ENCODE assay signal across 9 mouse cellular contexts in the genomic region with DNA sequence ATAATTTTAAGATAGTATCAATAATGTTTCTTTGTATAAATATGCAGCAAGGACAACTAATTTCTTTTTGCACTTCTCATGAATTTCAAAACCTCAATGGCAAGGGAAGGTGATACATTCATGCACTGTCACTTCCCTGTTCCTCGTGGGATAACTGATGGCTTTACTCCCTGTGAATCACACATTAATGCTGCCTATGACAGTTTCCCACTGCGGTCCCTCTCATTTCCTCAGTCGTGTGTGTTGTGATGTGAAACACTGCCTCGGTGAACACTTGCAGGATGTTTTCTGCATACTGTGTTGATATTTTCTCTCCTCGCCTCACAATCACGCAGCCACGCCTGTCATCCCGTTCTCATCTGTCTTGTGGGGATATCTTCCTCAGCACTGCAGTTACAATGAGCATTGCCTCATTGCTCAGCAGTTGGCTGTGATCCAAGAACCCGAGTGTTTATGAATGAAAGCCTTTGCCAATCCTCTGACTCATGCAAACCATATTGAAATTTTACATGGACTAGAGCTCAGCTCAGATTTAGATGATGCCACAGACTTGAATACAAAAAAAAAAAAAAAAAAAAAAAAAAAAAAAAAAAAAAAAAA.
DNase-seq lines count a peak whose midpoint lies in the region; ATAC-seq and TF ChIP-seq lines count a peak whose summit lies in the region.
"Had no signal": no experiment of that assay in that cellular context is flagged by ENCODE, and none has a peak within 500 bp of the region (broad histone marks: within the 10 kb centered on the region; RNA-seq: fewer than 3 reads in every experiment).

No protein-coding gene starts in this region.

- ATAC-seq in frontal cortex, adult (ENCODE audit: low TSS enrichment) = peak; percentile 99

- no peaks in the 10 kb centered on the region for H3K36me3 ChIP-seq in myocyte (ENCODE audit: control insufficient read depth, insufficient read depth)
- H3K36me3 ChIP-seq: G1E had no signal

- no peaks in the 10 kb centered on the region for H3K27me3 ChIP-seq in myocyte (ENCODE audit: control insufficient read depth, insufficient read depth, insufficient read length)

- H3K79me2 ChIP-seq in myocyte (ENCODE audit: control insufficient read depth, insufficient read depth) = no peaks in the 10 kb centered on the region

- no peak overlapping the region for H3ac ChIP-seq in myocyte (ENCODE audit: control insufficient read depth, insufficient read length)

- DNase-seq in heart, adult 18-20 months = peak; percentile 3 to 4
- no peak for DNase-seq in heart, adult 8-10 months (ENCODE audit: low spot score)
- peak; percentile 4 to 17 for DNase-seq in adrenal gland, adult 18-20 months (ENCODE audit: low spot score in 2 of 2)
- peak; percentile 77 for DNase-seq in layer of hippocampus, adult 9-11 months
- DNase-seq in thymus, postnatal 4 days = no peak
- DNase-seq in kidney, postnatal 36 days = no peak

- TF ChIP-seq POLR2A in myocyte (IDR thresholded peaks at IDR 0.05; ENCODE audit: insufficient read length, low read depth) = no peak

- H3K4me3 ChIP-seq in myocyte = no peak overlapping the region

- no peak overlapping the region for H3K4me2 ChIP-seq in myocyte (ENCODE audit: low read depth)

TF ChIP-seq in myocyte, 11 proteins besides CTCF, POLR2A, EP300 and RAD21:
- TF ChIP-seq CEBPB (IDR thresholded peaks at IDR 0.05; ENCODE audit: insufficient read depth, poor library complexity, severe bottlenecking) = peak; percentile 29; the same call in 1 of the 2 replicates
- no peak for TF ChIP-seq TCF12 (IDR thresholded peaks at IDR 0.05; ENCODE audit: insufficient read depth, poor library complexity, severe bottlenecking)
- TF ChIP-seq POLR2AphosphoS2 (IDR thresholded peaks at IDR 0.05; ENCODE audit: insufficient read length, low read depth) = no peak
- no peak for TF ChIP-seq SRF (IDR thresholded peaks at IDR 0.05; ENCODE audit: control insufficient read depth, insufficient read length, low read depth)
- no peak for TF ChIP-seq MYOG (IDR thresholded peaks at IDR 0.05; ENCODE audit: control insufficient read depth in 1 of 3, insufficient read depth in 1 of 3, insufficient read length in 2 of 3, low read depth in 2 of 3)
TF ChIP-seq in myocyte: peak in this region for 1.

Comparison
In these comparisons a context has a peak if more than half of its experiments do, and no peak if none do; other contexts are left out.
1. DNase-seq: peak in heart, adult 18-20 months (2 of 2), adrenal gland, adult 18-20 months (2 of 2) and layer of hippocampus, adult 9-11 months (single experiment); none in heart, adult 8-10 months (single experiment), thymus, postnatal 4 days (single experiment) and kidney, postnatal 36 days (0 of 2).